ENCODE assay signal across 9 mouse cellular contexts in genomic region chr13:60178416-60178815, GRCm38 (mm10). TPM values are rescaled to one million over a fixed set of nuclear protein-coding genes. Genes with fewer than 3 reads are reported as not detected.
DNase-seq lines count a peak whose midpoint lies in the region; ATAC-seq and TF ChIP-seq lines count a peak whose summit lies in the region.
"Had no signal": no experiment of that assay in that cellular context is flagged by ENCODE, and none has a peak within 500 bp of the region (broad histone marks: within the 10 kb centered on the region; RNA-seq: fewer than 3 reads in every experiment).

No protein-coding gene starts in this region.

- H3K4me2 ChIP-seq in heart, embryonic 13.5 days = peak overlapping the region; percentile 90
- peak overlapping the region; percentile 61 for H3K4me2 ChIP-seq in kidney, postnatal 0 days (ENCODE audit: low read length)
- peak overlapping the region; percentile 96 for H3K4me2 ChIP-seq in midbrain, postnatal 0 days (ENCODE audit: low read depth, low read length, poor library complexity, severe bottlenecking)
- peak overlapping the region; percentile 90 for H3K4me2 ChIP-seq in stomach, embryonic 16.5 days (ENCODE audit: low read depth, low read length)

- no peaks in the 10 kb centered on the region for H3K4me1 ChIP-seq in brown adipose tissue, adult 24 weeks (ENCODE audit: control insufficient read depth, insufficient read depth, insufficient read length, low read length)
- peaks cover 47% of the 10 kb centered on the region for H3K4me1 ChIP-seq in forebrain, embryonic 10.5 days
- peaks cover 22% of the 10 kb centered on the region for H3K4me1 ChIP-seq in heart, embryonic 13.5 days
- peaks cover 4% of the 10 kb centered on the region; the same call in 1 of the 2 replicates for H3K4me1 ChIP-seq in kidney, postnatal 0 days (replicated peaks; ENCODE audit: insufficient read depth, low read length)
- no peaks in the 10 kb centered on the region for H3K4me1 ChIP-seq in midbrain, postnatal 0 days (ENCODE audit: insufficient read depth, low read length)
- H3K4me1 ChIP-seq in stomach, embryonic 16.5 days (ENCODE audit: control insufficient read depth, insufficient read depth, low read length) = peaks cover 5% of the 10 kb centered on the region; the same call in 1 of the 2 replicates

- DNase-seq in 3134 (ENCODE audit: extremely low read depth, insufficient read length, low spot score) = peak; percentile 70
- peak; percentile 91 for DNase-seq in forebrain, embryonic 10.5 days (ENCODE audit: extremely low spot score, low spot score)
- peak; percentile 96 for DNase-seq in kidney, postnatal 0 days (ENCODE audit: low spot score)
- DNase-seq in liver = peak; percentile 82
- peak; percentile 95 for DNase-seq in midbrain, postnatal 0 days (ENCODE audit: low spot score)

- no peak for ATAC-seq in heart, embryonic 13.5 days (ENCODE audit: extremely low read depth, insufficient number of reproducible peaks, low FRiP score, low TSS enrichment)
- ATAC-seq in kidney, postnatal 0 days (replicated peaks; ENCODE audit: low FRiP score, low read depth) = no peak
- no peak for ATAC-seq in midbrain, postnatal 0 days (ENCODE audit: low FRiP score)
- peak; percentile 9 for ATAC-seq in stomach, embryonic 16.5 days (ENCODE audit: insufficient read depth, low FRiP score)

- peaks cover 4% of the 10 kb centered on the region; the same call in 1 of the 2 replicates for H3K9me3 ChIP-seq in forebrain, embryonic 10.5 days
- H3K9me3 ChIP-seq in heart, embryonic 13.5 days = peaks cover 4% of the 10 kb centered on the region
- no peaks in the 10 kb centered on the region for H3K9me3 ChIP-seq in kidney, postnatal 0 days (replicated peaks; ENCODE audit: low read length)
- H3K9me3 ChIP-seq in midbrain, postnatal 0 days (ENCODE audit: low read length) = no peaks in the 10 kb centered on the region
- no peaks in the 10 kb centered on the region; the same call in 1 of the 2 replicates for H3K9me3 ChIP-seq in stomach, embryonic 16.5 days (replicated peaks; ENCODE audit: control insufficient read depth, low read length)

- H3K9ac ChIP-seq in heart, embryonic 13.5 days = peak overlapping the region; percentile 98
- H3K9ac ChIP-seq in kidney, postnatal 0 days (ENCODE audit: low read depth, low read length) = peak overlapping the region; percentile 97
- no peak overlapping the region for H3K9ac ChIP-seq in midbrain, postnatal 0 days (replicated peaks; ENCODE audit: low read length, poor library complexity, severe bottlenecking)
- H3K9ac ChIP-seq in stomach, embryonic 16.5 days (ENCODE audit: low read length) = peak overlapping the region; percentile 93

- H3K27me3 ChIP-seq in forebrain, embryonic 10.5 days (ENCODE audit: poor library complexity, severe bottlenecking) = no peaks in the 10 kb centered on the region
- H3K27me3 ChIP-seq in heart, embryonic 13.5 days (replicated peaks) = no peaks in the 10 kb centered on the region
- H3K27me3 ChIP-seq in kidney, postnatal 0 days (ENCODE audit: insufficient read depth, low read length) = no peaks in the 10 kb centered on the region
- H3K27me3 ChIP-seq in midbrain, postnatal 0 days (ENCODE audit: insufficient read depth, low read length) = no peaks in the 10 kb centered on the region
- peaks cover 6% of the 10 kb centered on the region for H3K27me3 ChIP-seq in stomach, embryonic 16.5 days (ENCODE audit: control insufficient read depth, insufficient read depth, low read length)
- H3K27me3 ChIP-seq: CH12.LX had no signal

- H3K4me3 ChIP-seq in brown adipose tissue, adult 24 weeks (ENCODE audit: insufficient read depth, low read depth, low read length) = peak overlapping the region; percentile 74
- peak overlapping the region; percentile 98 for H3K4me3 ChIP-seq in forebrain, embryonic 10.5 days
- H3K4me3 ChIP-seq in heart, embryonic 13.5 days = peak overlapping the region; percentile 88
- H3K4me3 ChIP-seq in kidney, postnatal 0 days (replicated peaks; ENCODE audit: low read depth, low read length) = peak overlapping the region; percentile 91
- peak overlapping the region; percentile 76 for H3K4me3 ChIP-seq in midbrain, postnatal 0 days (ENCODE audit: low read depth, low read length)
- H3K4me3 ChIP-seq in stomach, embryonic 16.5 days (replicated peaks; ENCODE audit: low read length) = peak overlapping the region; percentile 73

- peak overlapping the region; percentile 75 for H3K27ac ChIP-seq in brown adipose tissue, adult 24 weeks (replicated peaks; ENCODE audit: low read depth, low read length)
- peak overlapping the region; percentile 99 for H3K27ac ChIP-seq in forebrain, embryonic 10.5 days
- H3K27ac ChIP-seq in heart, embryonic 13.5 days (replicated peaks) = peak overlapping the region; percentile 99
- H3K27ac ChIP-seq in kidney, postnatal 0 days = peak overlapping the region; percentile 100
- H3K27ac ChIP-seq in midbrain, postnatal 0 days (ENCODE audit: low read depth, low read length) = 0 out of 2 replicates have a peak overlapping the region, but pooled peaks have one; percentile 51
- H3K27ac ChIP-seq in stomach, embryonic 16.5 days (ENCODE audit: low read length) = peak overlapping the region; percentile 82

- under 1% methylated on average over 15 of the region's 15 CpGs for WGBS in forebrain, embryonic 10.5 days
- WGBS in heart, embryonic 13.5 days = under 1% methylated on average over 15 of the region's 15 CpGs
- WGBS in kidney, postnatal 0 days = under 1% methylated on average over 15 of the region's 15 CpGs
- WGBS in midbrain, postnatal 0 days = 1% methylated on average over 15 of the region's 15 CpGs
- WGBS in stomach, embryonic 16.5 days = under 1% methylated on average over 15 of the region's 15 CpGs

- H3K36me3 ChIP-seq in forebrain, embryonic 10.5 days (replicated peaks) = peaks cover 13% of the 10 kb centered on the region
- no peaks in the 10 kb centered on the region for H3K36me3 ChIP-seq in heart, embryonic 13.5 days
- H3K36me3 ChIP-seq in kidney, postnatal 0 days (ENCODE audit: insufficient read depth, low read length) = no peaks in the 10 kb centered on the region
- H3K36me3 ChIP-seq in midbrain, postnatal 0 days (ENCODE audit: insufficient read depth, low read length) = no peaks in the 10 kb centered on the region
- no peaks in the 10 kb centered on the region for H3K36me3 ChIP-seq in stomach, embryonic 16.5 days (ENCODE audit: control insufficient read depth, insufficient read depth, low read length)

- TF ChIP-seq CTCF in kidney, postnatal 0 days (IDR thresholded peaks at IDR 0.05; ENCODE audit: low read depth) = peak; percentile 93
- peak; percentile 99 for TF ChIP-seq CTCF in midbrain, postnatal 0 days (IDR thresholded peaks at IDR 0.05)

RNA-seq across cellular contexts. Expression of gene Gas1, which starts 1.3 kb away (rescaled TPM):
- polyA plus RNA-seq in brown adipose tissue, adult 24 weeks (2012; ENCODE audit: insufficient read depth, insufficient read length, missing spikeins) = 35.6 and 47.5 TPM in 2 replicates
- 72.6 and 72.7 TPM in 2 replicates for polyA plus RNA-seq in forebrain, embryonic 10.5 days (2016; fragmentation: Nextera tagmentation; extraction: Ambion mirVana)
- polyA plus RNA-seq in heart, embryonic 13.5 days (2015; fragmentation: Nextera tagmentation; extraction: Ambion mirVana) = 26.2 and 30.3 TPM in 2 replicates
- 84.7 and 116 TPM in 2 replicates for polyA plus RNA-seq in kidney, postnatal 0 days (2015; fragmentation: Nextera tagmentation; extraction: Ambion mirVana)
- total RNA-seq in midbrain, postnatal 0 days (2014; rRNA removed) = 40.9 and 53.4 TPM in 2 replicates
- 12.3 and 12.9 TPM in 2 replicates for polyA plus RNA-seq in midbrain, postnatal 0 days (2015; fragmentation: Nextera tagmentation; extraction: Ambion mirVana)
- polyA plus RNA-seq in stomach, embryonic 16.5 days (2015; fragmentation: Nextera tagmentation; extraction: Ambion mirVana) = 24.0 and 35.4 TPM in 2 replicates
- total RNA-seq: CH12.LX had no signal
